Mouse (Mus musculus): ENCODE data around the gene Cpne2. TPM values are rescaled to one million over a fixed set of nuclear protein-coding genes. Genes with fewer than 3 reads are reported as not detected.

The Cpne2 gene
- polyA plus RNA-seq, 1 experiment: 8.6 TPM

- no peaks in the 10 kb centered on the region for H3K4me1 ChIP-seq (ENCODE audit: control insufficient read depth, insufficient read depth, low read length)
- H3K36me3 ChIP-seq (ENCODE audit: control insufficient read depth, insufficient read depth, low read length, poor library complexity, severe bottlenecking): no peaks in the 10 kb centered on the region
- TF ChIP-seq EP300 (IDR thresholded peaks at IDR 0.05; ENCODE audit: insufficient read depth, low read depth, low read length) (no peak), POLR2A (IDR thresholded peaks at IDR 0.05; ENCODE audit: insufficient read depth, low read length) (no peak), CTCF (IDR thresholded peaks at IDR 0.05; ENCODE audit: low read depth, low read length) (no peak)
- no peak overlapping the region for H3K27ac ChIP-seq (ENCODE audit: insufficient read depth, low read length)
- H3K9ac ChIP-seq (ENCODE audit: low read depth, poor library complexity, severe bottlenecking): no peak overlapping the region
- H3K27me3 ChIP-seq (ENCODE audit: control insufficient read depth, insufficient read depth, low read length, poor library complexity, severe bottlenecking): no peaks in the 10 kb centered on the region
- no peak overlapping the region for H3K4me3 ChIP-seq (ENCODE audit: low read depth, low read length)
- H3K9me3 ChIP-seq (replicated peaks; ENCODE audit: control insufficient read depth, insufficient read depth, low read length, poor library complexity, severe bottlenecking): no peaks in the 10 kb centered on the region
Measured at GRCm38 (mm10) chr8:94549998-94550397, 17.2 kb downstream of the Cpne2 start.

GRCm38 (mm10) chr8:94551471-94552422, 19.0 kb downstream of the Cpne2 start:
- TF ChIP-seq EP300 (IDR thresholded peaks at IDR 0.05; ENCODE audit: insufficient read depth, low read depth, low read length): no peak
- TF ChIP-seq CTCF (IDR thresholded peaks at IDR 0.05; ENCODE audit: low read depth, low read length): no peak
- TF ChIP-seq POLR2A (IDR thresholded peaks at IDR 0.05; ENCODE audit: insufficient read depth, low read length): no peak
- H3K4me1 ChIP-seq (ENCODE audit: control insufficient read depth, insufficient read depth, low read length): no peaks in the 10 kb centered on the region
- no peak overlapping the region for H3K27ac ChIP-seq (ENCODE audit: insufficient read depth, low read length)
- no peak overlapping the region for H3K4me3 ChIP-seq (ENCODE audit: low read depth, low read length)
- no peaks in the 10 kb centered on the region for H3K36me3 ChIP-seq (ENCODE audit: control insufficient read depth, insufficient read depth, low read length, poor library complexity, severe bottlenecking)
- H3K27me3 ChIP-seq (ENCODE audit: control insufficient read depth, insufficient read depth, low read length, poor library complexity, severe bottlenecking): no peaks in the 10 kb centered on the region
- H3K9me3 ChIP-seq (replicated peaks; ENCODE audit: control insufficient read depth, insufficient read depth, low read length, poor library complexity, severe bottlenecking): no peaks in the 10 kb centered on the region
- no peak overlapping the region for H3K9ac ChIP-seq (ENCODE audit: low read depth, poor library complexity, severe bottlenecking)

- no peak overlapping the region for H3K4me3 ChIP-seq (ENCODE audit: low read depth, low read length)
- H3K9me3 ChIP-seq (replicated peaks; ENCODE audit: control insufficient read depth, insufficient read depth, low read length, poor library complexity, severe bottlenecking): no peaks in the 10 kb centered on the region
- no peak overlapping the region for H3K9ac ChIP-seq (ENCODE audit: low read depth, poor library complexity, severe bottlenecking)
- H3K4me1 ChIP-seq (ENCODE audit: control insufficient read depth, insufficient read depth, low read length): no peaks in the 10 kb centered on the region
- H3K27ac ChIP-seq (ENCODE audit: insufficient read depth, low read length): no peak overlapping the region
- no peaks in the 10 kb centered on the region for H3K36me3 ChIP-seq (ENCODE audit: control insufficient read depth, insufficient read depth, low read length, poor library complexity, severe bottlenecking)
- TF ChIP-seq CTCF (IDR thresholded peaks at IDR 0.05; ENCODE audit: low read depth, low read length) (no peak), POLR2A (IDR thresholded peaks at IDR 0.05; ENCODE audit: insufficient read depth, low read length) (no peak), EP300 (IDR thresholded peaks at IDR 0.05; ENCODE audit: insufficient read depth, low read depth, low read length) (no peak)
- H3K27me3 ChIP-seq (ENCODE audit: control insufficient read depth, insufficient read depth, low read length, poor library complexity, severe bottlenecking): no peaks in the 10 kb centered on the region
Measured at GRCm38 (mm10) chr8:94552696-94553095, 19.9 kb downstream of the Cpne2 start.

- TF ChIP-seq POLR2A (IDR thresholded peaks at IDR 0.05; ENCODE audit: insufficient read depth, low read length): no peak
- no peak for TF ChIP-seq EP300 (IDR thresholded peaks at IDR 0.05; ENCODE audit: insufficient read depth, low read depth, low read length)
- TF ChIP-seq CTCF (IDR thresholded peaks at IDR 0.05; ENCODE audit: low read depth, low read length): no peak
- H3K4me3 ChIP-seq (ENCODE audit: low read depth, low read length): no peak overlapping the region
Measured at GRCm38 (mm10) chr8:94557281-94557680, 24.5 kb downstream of the Cpne2 start.

GRCm38 (mm10) chr8:94561256-94561655, 28.5 kb downstream of the Cpne2 start:
- Histone ChIP-seq H3K9me3 (replicated peaks; ENCODE audit: control insufficient read depth, insufficient read depth, low read length, poor library complexity, severe bottlenecking) (no peaks in the 10 kb centered on the region), H3K27me3 (ENCODE audit: control insufficient read depth, insufficient read depth, low read length, poor library complexity, severe bottlenecking) (no peaks in the 10 kb centered on the region), H3K4me1 (ENCODE audit: control insufficient read depth, insufficient read depth, low read length) (no peaks in the 10 kb centered on the region), H3K27ac (ENCODE audit: insufficient read depth, low read length) (no peak overlapping the region), H3K36me3 (ENCODE audit: control insufficient read depth, insufficient read depth, low read length, poor library complexity, severe bottlenecking) (no peaks in the 10 kb centered on the region), H3K4me3 (ENCODE audit: low read depth, low read length) (no peak overlapping the region), H3K9ac (ENCODE audit: low read depth, poor library complexity, severe bottlenecking) (no peak overlapping the region)
- TF ChIP-seq CTCF (IDR thresholded peaks at IDR 0.05; ENCODE audit: low read depth, low read length) (no peak), POLR2A (IDR thresholded peaks at IDR 0.05; ENCODE audit: insufficient read depth, low read length) (no peak), EP300 (IDR thresholded peaks at IDR 0.05; ENCODE audit: insufficient read depth, low read depth, low read length) (no peak)

More at GRCm38 (mm10) chr8:94557281-94557680, 24.5 kb downstream of the Cpne2 start:
- Histone ChIP-seq H3K36me3 (ENCODE audit: control insufficient read depth, insufficient read depth, low read length, poor library complexity, severe bottlenecking) (no peaks in the 10 kb centered on the region), H3K27me3 (ENCODE audit: control insufficient read depth, insufficient read depth, low read length, poor library complexity, severe bottlenecking) (no peaks in the 10 kb centered on the region), H3K4me1 (ENCODE audit: control insufficient read depth, insufficient read depth, low read length) (no peaks in the 10 kb centered on the region), H3K27ac (ENCODE audit: insufficient read depth, low read length) (no peak overlapping the region), H3K9ac (ENCODE audit: low read depth, poor library complexity, severe bottlenecking) (no peak overlapping the region), H3K9me3 (replicated peaks; ENCODE audit: control insufficient read depth, insufficient read depth, low read length, poor library complexity, severe bottlenecking) (no peaks in the 10 kb centered on the region)

- Histone ChIP-seq H3K27ac (ENCODE audit: insufficient read depth, low read length) (no peak overlapping the region), H3K27me3 (ENCODE audit: control insufficient read depth, insufficient read depth, low read length, poor library complexity, severe bottlenecking) (no peaks in the 10 kb centered on the region), H3K9me3 (replicated peaks; ENCODE audit: control insufficient read depth, insufficient read depth, low read length, poor library complexity, severe bottlenecking) (no peaks in the 10 kb centered on the region), H3K4me3 (ENCODE audit: low read depth, low read length) (no peak overlapping the region), H3K9ac (ENCODE audit: low read depth, poor library complexity, severe bottlenecking) (no peak overlapping the region), H3K36me3 (ENCODE audit: control insufficient read depth, insufficient read depth, low read length, poor library complexity, severe bottlenecking) (no peaks in the 10 kb centered on the region), H3K4me1 (ENCODE audit: control insufficient read depth, insufficient read depth, low read length) (no peaks in the 10 kb centered on the region)
- no peak for TF ChIP-seq EP300 (IDR thresholded peaks at IDR 0.05; ENCODE audit: insufficient read depth, low read depth, low read length)
- TF ChIP-seq POLR2A (IDR thresholded peaks at IDR 0.05; ENCODE audit: insufficient read depth, low read length): no peak
- TF ChIP-seq CTCF (IDR thresholded peaks at IDR 0.05; ENCODE audit: low read depth, low read length): no peak
Measured at GRCm38 (mm10) chr8:94564421-94564820, 31.6 kb downstream of the Cpne2 start.
